Mouse (Mus musculus) intestine, embryonic 16.5 days (tissue): Measurements from ENCODE around the gene Ern1. TPM values are rescaled to one million over a fixed set of nuclear protein-coding genes. Genes with fewer than 3 reads are reported as not detected.
A peak's percentile ranks its signal among the peaks of the same experiment; 100 is the strongest.
"Not testable (repeated sequence)": the region's sequence is repeated elsewhere in the genome, so short reads cannot be mapped to it uniquely, and the experiment has no call there.

Source experiments
- ATAC-seq: fragments of 200-750 bp; cut with Nextera tagmentation; 2 replicates; pipeline ENCODE4 v1.8.0; 2017; ENCODE audit warnings: moderate TSS enrichment, moderate library complexity
- H3K27ac ChIP-seq: fragments of 300-500 bp; sonication (generic); 2 replicates; pipeline ENCODE4 v1.5.1; 2014; ENCODE audit warnings: mild to moderate bottlenecking, low read length
- H3K27me3 ChIP-seq: fragments of 300-500 bp; sonication (generic); replicated peaks from 2 replicates; pipeline ENCODE4 v1.6.1; 2014; ENCODE audit warnings: low read length, control low read depth, mixed read lengths; ENCODE audit not compliant: control insufficient read depth, insufficient read depth
- H3K36me3 ChIP-seq: fragments of 300-500 bp; sonication (generic); 2 replicates; pipeline ENCODE4 v1.6.1; 2014; ENCODE audit warnings: low read length, control low read depth; ENCODE audit not compliant: control insufficient read depth, insufficient read depth
- H3K4me1 ChIP-seq: fragments of 300-500 bp; sonication (generic); 2 replicates; pipeline ENCODE4 v1.6.1; 2014; ENCODE audit warnings: low read length, control low read depth, mixed read lengths; ENCODE audit not compliant: control insufficient read depth, insufficient read depth
- H3K4me2 ChIP-seq: fragments of 300-500 bp; sonication (generic); 2 replicates; pipeline ENCODE4 v1.6.1; 2014; ENCODE audit warnings: low read depth, low read length, control low read depth
- H3K4me3 ChIP-seq: fragments of 300-500 bp; sonication (generic); 2 replicates; pipeline ENCODE4 v1.5.1; 2014; ENCODE audit warnings: mild to moderate bottlenecking, low read length
- H3K9ac ChIP-seq: fragments of 300-500 bp; sonication (generic); 2 replicates; pipeline ENCODE4 v1.6.1; 2014; ENCODE audit warnings: low read depth, low read length
- H3K9me3 ChIP-seq: fragments of 300-500 bp; sonication (generic); 2 replicates; pipeline ENCODE4 v1.6.1; 2016; ENCODE audit warnings: low read length, control low read depth; ENCODE audit not compliant: control insufficient read depth
- WGBS: fragments of 180-500 bp; shearing (Covaris S2); extraction: QIAGEN DNeasy Blood & Tissue Kit; methylation state at CpG from one replicate; pipeline ENCODE4 v1.1.7; 2014; 5-methylcytosine and 5-hydroxymethylcytosine counted together
- polyA plus RNA-seq: library from polyadenylated mRNA; unstranded; fragments of >200 nt; fragmentation: Nextera tagmentation; extraction: Ambion mirVana; gene quantifications from 2 replicates; pipeline ENCODE4 v1.2.1, GENCODE M21; 2015

Gene Ern1
- polyA plus RNA-seq, 1 experiment from 2014 or later = 4.1 TPM

GRCm38 (mm10) chr11:106498739-106499379, 11.2 kb upstream of the Ern1 start:
- no peak for ATAC-seq
- no peak overlapping the region for H3K4me2 ChIP-seq
- WGBS = 36% methylated on average over 4 of the region's 4 CpGs

GRCm38 (mm10) chr11:106497926-106498325, 10.3 kb upstream of the Ern1 start:
- Histone ChIP-seq H3K36me3 (no peaks in the 10 kb centered on the region), H3K9ac (no peak overlapping the region), H3K4me1 (no peaks in the 10 kb centered on the region), H3K27me3 (no peaks in the 10 kb centered on the region), H3K9me3 (no peaks in the 10 kb centered on the region), H3K4me3 (no peak overlapping the region), H3K4me2 (no peak overlapping the region), H3K27ac (no peak overlapping the region)
- 81% methylated on average over 2 of the region's 2 CpGs for WGBS
- no peak for ATAC-seq

More at GRCm38 (mm10) chr11:106498739-106499379, 11.2 kb upstream of the Ern1 start:
- no peaks in the 10 kb centered on the region for H3K36me3 ChIP-seq
- H3K9me3 ChIP-seq = no peaks in the 10 kb centered on the region
- H3K4me3 ChIP-seq = no peak overlapping the region
- no peaks in the 10 kb centered on the region for H3K4me1 ChIP-seq
- no peak overlapping the region for H3K9ac ChIP-seq
- H3K27me3 ChIP-seq = no peaks in the 10 kb centered on the region
- no peak overlapping the region for H3K27ac ChIP-seq

GRCm38 (mm10) chr11:106497009-106497408, 9.4 kb upstream of the Ern1 start:
- not testable (repeated sequence) for H3K9ac ChIP-seq, H3K4me1 ChIP-seq, H3K36me3 ChIP-seq, H3K4me3 ChIP-seq, H3K4me2 ChIP-seq, H3K9me3 ChIP-seq, ATAC-seq, H3K27ac ChIP-seq, H3K27me3 ChIP-seq
- WGBS = 84% methylated on average over 2 of the region's 2 CpGs

GRCm38 (mm10) chr11:106492984-106493669, 5.5 kb upstream of the Ern1 start:
- Histone ChIP-seq H3K9me3 (no peaks in the 10 kb centered on the region), H3K27ac (no peak overlapping the region), H3K4me3 (no peak overlapping the region), H3K36me3 (no peaks in the 10 kb centered on the region), H3K9ac (no peak overlapping the region), H3K27me3 (no peaks in the 10 kb centered on the region), H3K4me1 (peaks cover 7% of the 10 kb centered on the region; the same call in 1 of the 2 replicates), H3K4me2 (no peak overlapping the region)
- 75% methylated on average over 7 of the region's 7 CpGs for WGBS
- ATAC-seq = no peak

GRCm38 (mm10) chr11:106491393-106491792, 3.7 kb upstream of the Ern1 start:
- 0% methylated on average over 3 of the region's 3 CpGs for WGBS

GRCm38 (mm10) chr11:106490600-106490999, 2.9 kb upstream of the Ern1 start:
- H3K4me1 ChIP-seq = peaks cover 13% of the 10 kb centered on the region
- H3K36me3 ChIP-seq, H3K27ac ChIP-seq, H3K9ac ChIP-seq, ATAC-seq, H3K4me3 ChIP-seq, H3K27me3 ChIP-seq, H3K4me2 ChIP-seq, H3K9me3 ChIP-seq: not testable (repeated sequence)
- WGBS = 86% methylated on average over 6 of the region's 6 CpGs

More at GRCm38 (mm10) chr11:106491393-106491792, 3.7 kb upstream of the Ern1 start:
- Histone ChIP-seq H3K4me3 (no peak overlapping the region), H3K9ac (no peak overlapping the region), H3K4me1 (peaks cover 11% of the 10 kb centered on the region), H3K27ac (no peak overlapping the region), H3K4me2 (no peak overlapping the region), H3K9me3 (no peaks in the 10 kb centered on the region), H3K27me3 (no peaks in the 10 kb centered on the region), H3K36me3 (no peaks in the 10 kb centered on the region)
- no peak for ATAC-seq

GRCm38 (mm10) chr11:106490057-106490456, 2.4 kb upstream of the Ern1 start:
- Histone ChIP-seq H3K4me3 (no peak overlapping the region), H3K4me2 (no peak overlapping the region), H3K27me3 (no peaks in the 10 kb centered on the region), H3K9ac (no peak overlapping the region), H3K27ac (no peak overlapping the region), H3K4me1 (peaks cover 16% of the 10 kb centered on the region), H3K9me3 (no peaks in the 10 kb centered on the region), H3K36me3 (no peaks in the 10 kb centered on the region)
- ATAC-seq = no peak
- WGBS = 42% methylated on average over 10 of the region's 10 CpGs

- H3K27me3 ChIP-seq = no peaks in the 10 kb centered on the region
- H3K27ac ChIP-seq = no peak overlapping the region
- H3K4me2 ChIP-seq = no peak overlapping the region
- no peak overlapping the region for H3K4me3 ChIP-seq
- no peaks in the 10 kb centered on the region for H3K9me3 ChIP-seq
- no peaks in the 10 kb centered on the region for H3K36me3 ChIP-seq
- peaks cover 16% of the 10 kb centered on the region for H3K4me1 ChIP-seq
- 52% methylated on average over 6 of the region's 7 CpGs for WGBS
- ATAC-seq = no peak
- no peak overlapping the region for H3K9ac ChIP-seq
These were observed 1.5 kb upstream of the Ern1 start for GRCm38 (mm10) chr11:106489036-106489693.

GRCm38 (mm10) chr11:106488126-106488561, 492 bp upstream of the Ern1 start:
- H3K36me3 ChIP-seq = no peaks in the 10 kb centered on the region
- no peaks in the 10 kb centered on the region for H3K9me3 ChIP-seq
- H3K27ac ChIP-seq = peak overlapping the region; percentile 57
- WGBS = 12% methylated on average over 17 of the region's 17 CpGs
- peak overlapping the region; percentile 83 for H3K4me2 ChIP-seq
- peaks cover 16% of the 10 kb centered on the region for H3K4me1 ChIP-seq
- H3K4me3 ChIP-seq = peak overlapping the region; percentile 97
- no peaks in the 10 kb centered on the region for H3K27me3 ChIP-seq
- peak overlapping the region; percentile 58 for H3K9ac ChIP-seq
- ATAC-seq = peak; percentile 65
